Mouse (Mus musculus) testis, postnatal 14 days (tissue): ENCODE data around the gene Pga5.
A peak's percentile ranks its signal among the peaks of the same experiment; 100 is the strongest.

Source experiments
- DNase-seq: peaks from one replicate; pipeline ENCODE4 v3.0.0; 2021; ENCODE audit warnings: low spot score

Pga5 gene

DNA sequence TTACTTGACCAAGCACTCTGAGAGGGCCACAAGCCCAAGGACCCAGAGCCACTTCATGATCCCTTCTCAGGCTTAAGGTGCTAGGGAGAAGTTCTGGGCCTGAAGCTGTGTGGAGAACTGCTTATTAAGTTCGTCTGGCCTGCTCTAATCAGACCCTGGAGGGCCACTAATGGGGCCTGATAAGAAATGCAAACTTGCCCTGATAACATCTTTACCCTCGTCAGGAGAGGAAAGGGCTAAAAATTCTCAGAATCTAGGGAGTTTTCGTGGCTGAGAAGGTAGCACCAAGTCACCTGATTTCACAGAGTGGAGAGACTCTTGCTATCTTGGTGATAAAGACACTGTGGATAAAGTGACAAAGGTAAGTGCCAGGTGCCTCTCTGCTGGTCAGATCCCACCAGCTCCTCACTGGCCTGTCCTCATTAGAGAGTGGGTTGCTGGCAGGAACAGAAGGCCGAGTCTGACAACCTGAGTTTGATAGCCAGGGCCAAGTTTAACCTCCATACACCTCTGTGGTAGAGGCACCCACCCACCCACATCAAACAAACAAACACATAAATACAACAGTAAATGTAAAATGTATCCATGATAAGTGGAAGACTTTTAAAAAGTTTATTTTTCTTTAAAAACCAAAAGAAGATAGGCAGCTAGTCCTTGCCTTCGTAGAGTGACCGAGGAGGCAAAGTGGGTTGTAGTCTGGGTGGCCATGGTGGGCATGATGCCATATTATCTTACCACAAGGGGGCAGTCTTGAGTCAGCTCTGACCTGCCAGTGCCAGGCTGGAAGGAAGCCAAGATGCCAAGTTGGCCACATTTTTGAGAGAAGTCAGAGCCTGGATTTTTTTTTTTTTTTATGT lies at the start of gene Pga5:
Pga5 (minus strand) TSS at position 157 of the 857 bp plus-strand sequence.
- peak; percentile 61 for DNase-seq

DNA sequence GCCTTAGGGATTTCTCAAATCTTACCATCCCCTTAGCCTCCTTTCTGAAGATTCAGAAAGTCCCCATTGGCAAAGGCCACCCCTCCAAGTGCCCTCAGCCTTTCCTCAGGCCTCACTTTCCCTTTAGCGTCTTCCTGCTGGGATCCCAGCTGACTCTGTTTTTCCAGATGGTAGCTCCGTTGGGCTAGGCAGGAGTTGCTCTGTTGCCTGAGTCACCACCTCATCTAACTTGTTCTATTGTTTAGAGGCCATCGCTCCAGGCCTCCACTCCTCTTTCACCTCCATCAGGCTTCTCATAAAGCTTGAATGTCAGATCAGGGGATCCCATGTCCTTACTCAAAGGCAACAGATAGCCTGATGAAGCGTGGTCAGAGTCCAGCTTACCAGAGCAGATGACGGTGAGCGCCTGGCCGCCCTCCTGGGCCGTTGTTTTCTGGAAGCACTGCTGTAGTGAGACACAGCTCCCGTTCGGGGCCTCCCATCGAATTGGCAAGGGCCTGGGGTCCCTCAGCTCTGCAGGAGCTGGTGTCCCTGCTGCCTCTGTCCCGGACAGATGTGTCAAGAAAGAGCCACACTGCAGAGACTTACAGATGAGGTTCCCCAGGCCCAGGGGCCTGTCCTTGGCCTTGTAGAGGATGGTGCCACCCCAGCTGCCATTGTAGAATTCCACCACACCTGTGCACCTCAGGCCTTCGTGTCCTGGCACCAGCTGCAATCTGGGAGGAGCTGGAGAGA lies 46.9 kb upstream of the Pga5 start:
- no peak for DNase-seq

DNA sequence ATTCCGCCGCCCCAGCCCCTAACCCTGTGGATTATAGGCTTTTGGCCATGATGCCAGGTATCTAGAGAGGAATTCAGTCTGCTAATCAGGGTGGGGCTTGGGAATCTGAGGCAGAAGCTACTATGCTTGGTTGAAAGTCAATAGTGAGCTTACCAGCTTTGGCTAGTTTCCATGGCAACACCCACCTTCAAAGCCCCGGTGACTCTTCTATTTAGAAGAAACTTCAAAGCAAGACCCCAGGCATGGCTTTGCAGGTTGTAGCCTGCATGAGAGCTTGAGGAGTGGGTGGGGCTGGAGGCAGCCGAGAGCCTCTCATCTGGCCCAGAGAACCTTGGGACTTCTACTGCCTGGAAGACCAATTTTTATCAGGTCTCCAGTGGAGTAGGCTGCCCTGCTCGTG lies 45.8 kb upstream of the Pga5 start:
- DNase-seq: no peak

DNA sequence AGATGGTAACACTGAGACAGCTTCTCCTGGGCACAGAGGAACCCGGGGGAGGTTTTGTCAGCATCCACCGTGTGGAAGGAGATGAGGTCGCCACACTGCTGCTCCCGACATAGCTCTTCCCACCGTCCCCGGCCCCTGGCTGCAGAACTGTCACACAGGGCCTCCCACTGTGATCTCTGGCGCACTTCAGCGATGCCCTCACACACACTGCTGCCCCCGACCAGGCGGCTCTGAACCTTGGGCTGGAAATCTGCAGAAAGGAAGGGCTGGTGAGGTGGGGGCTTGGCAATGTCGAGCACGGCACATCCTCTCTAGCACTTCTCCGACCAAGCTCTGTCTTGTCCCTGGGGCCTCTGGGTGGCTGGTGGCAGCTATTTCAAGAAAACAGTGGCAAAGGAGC lies 45.2 kb upstream of the Pga5 start:
- no peak for DNase-seq

DNA sequence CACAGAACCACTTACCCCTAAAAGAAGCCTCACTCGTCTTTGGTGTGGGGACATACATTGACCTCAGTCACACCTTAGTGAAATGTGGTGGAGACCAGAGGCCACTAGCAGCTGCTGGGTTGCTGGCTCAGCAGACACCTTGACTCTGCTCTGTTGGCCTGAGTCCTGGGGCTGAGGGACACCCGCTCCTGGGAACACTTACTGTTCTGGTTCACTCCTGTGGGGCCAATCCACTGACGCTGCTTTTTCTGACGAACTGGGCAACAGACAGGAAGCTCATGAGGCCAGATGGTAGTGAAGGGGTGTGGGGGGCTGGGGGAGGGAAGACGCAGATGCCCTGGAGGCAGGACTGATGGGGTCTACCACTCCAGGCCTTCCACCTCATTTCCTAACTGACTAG lies 43.2 kb upstream of the Pga5 start:
- no peak for DNase-seq

DNA sequence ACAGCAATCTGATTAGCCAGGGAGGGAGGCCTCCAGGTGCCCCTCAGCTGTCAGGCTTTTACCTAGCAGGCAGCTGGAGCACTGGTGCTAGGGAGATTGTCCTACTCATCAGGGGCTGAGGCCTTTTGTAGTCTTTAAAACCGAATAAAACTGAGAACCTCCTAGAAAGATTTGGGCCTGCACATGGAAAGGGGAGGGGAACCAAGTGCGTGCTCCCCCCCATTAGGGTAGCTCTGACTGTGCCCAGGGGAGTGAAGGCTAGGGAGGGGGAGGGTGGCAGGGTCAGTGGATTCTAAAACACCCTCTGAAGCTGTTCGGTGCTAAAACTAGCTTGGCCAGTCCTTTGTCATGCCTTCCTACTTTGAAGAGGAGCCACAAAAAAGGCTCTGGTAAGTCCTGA lies 42.7 kb upstream of the Pga5 start:
- DNase-seq: no peak

DNA sequence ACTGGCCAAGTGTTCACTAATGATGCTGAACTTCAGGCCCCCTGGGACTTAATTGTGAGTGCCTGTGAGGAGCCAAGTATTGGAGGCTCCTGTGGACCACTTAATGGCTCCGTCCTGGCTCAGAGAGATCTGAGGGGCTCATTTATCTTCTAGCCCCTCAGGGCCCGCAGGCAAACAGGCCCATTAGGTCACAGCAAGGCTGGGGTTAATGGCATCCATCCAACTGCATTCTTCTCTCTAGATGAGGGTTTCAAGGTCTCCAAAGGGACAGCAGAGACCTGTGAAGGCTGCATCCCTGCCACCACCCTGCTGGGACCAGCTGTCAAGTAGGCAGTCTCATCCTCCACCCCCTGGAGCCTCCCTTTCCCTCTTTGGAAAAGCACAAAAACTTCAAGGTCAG lies 41.9 kb upstream of the Pga5 start:
- no peak for DNase-seq

DNA sequence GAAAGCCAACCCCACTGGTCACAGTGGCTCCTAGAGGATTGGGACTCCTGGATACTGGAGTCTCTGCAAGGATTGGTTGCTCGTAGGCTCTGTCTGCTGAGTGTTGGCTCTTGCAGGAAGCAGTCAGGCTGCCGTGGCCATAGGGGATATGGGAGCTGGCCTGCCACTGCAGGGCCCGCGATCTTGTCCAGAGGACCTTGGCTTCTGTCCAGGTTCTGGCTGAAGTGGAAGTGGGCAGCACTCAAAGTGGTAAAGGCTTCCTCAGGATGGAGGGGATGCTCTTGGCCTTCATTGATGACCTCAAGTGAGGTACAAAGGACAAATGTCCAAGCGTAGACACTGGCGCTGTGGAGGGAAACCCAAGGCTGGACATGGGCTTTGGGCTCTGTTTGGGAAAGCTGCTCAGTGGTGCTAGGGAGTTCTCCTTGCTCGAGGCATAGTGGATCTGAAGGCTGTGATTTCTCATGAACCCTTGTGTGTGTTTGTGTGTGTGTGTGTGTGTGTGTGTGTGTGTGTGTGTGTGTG lies 40.4 kb upstream of the Pga5 start:
- DNase-seq: no peak

DNA sequence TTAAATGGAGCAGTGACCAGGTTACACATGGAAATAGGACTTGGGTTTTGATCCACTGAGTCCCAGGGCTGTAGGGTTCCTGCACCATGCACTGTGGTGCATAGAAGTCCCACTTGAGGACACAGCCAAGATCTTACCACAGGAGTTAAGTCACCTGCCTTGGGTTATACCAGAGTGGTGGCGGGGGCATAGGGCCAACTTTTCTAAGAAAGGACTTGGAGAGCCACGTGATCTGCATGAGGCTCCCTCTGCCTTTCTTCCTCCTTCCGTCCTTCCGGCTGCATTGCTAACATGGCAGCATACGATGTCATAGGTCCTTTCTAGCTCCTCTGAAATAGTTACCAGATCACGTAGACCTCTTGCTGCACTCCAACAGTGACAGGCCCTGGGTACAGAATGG lies 37.6 kb upstream of the Pga5 start:
- DNase-seq: no peak

DNA sequence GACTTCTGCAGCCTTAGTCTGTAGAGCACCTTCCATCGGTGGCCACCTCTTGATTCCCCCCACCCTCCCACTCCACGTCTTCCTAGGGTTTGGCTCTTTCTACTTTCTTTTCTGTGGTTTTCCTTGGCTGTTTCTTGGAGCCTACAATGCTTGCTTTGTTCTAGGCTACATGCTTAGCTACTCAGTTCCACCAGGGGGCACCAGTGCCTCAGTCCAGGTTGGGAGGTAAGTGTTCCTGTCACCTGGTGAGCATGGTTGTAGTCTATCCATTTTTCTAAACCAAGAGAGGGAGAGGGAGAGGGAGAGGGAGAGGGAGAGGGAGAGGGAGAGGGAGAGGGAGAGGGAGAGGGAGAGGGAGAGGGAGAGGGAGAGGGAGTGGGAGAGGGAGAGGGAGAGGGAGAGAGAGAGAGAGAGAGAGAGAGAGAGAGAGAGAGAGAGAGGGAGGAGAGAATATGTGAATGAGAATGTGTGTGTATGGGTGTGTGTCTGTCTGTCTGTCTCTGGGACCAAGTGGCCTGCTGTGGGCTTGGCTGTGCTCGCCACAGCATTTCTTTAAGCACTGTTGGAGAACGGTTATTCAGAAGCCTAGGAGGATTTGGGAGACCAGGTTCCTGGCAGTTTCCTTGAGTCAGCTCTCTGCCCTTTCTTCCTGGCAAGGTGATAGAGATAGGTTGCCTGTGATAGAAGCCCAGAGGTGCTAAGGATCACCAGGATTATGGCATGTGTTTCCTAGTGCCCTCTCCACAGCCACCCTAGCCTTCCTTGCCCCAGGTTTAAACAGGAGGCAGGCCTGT lies 37.0 kb upstream of the Pga5 start:
- DNase-seq: no peak

DNA sequence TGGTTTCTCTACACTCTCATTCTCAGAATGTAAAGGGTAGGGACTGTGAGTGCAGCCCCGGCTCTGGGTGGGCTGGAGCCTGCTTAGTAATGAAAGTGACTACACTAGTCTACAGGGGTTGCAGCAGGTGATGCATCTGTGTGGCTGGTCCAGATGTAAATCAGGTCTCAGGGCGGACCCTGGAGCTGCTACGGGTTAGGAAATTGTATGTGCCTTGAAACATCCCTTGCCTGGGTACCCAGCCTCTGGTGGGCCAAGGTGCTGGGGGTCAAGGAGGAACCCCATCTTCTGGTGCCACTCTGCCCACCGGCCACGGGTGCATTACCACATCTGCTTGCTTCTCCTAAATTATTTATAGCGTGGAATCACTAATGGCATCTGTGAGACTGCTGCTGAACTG lies 36.3 kb upstream of the Pga5 start:
- no peak for DNase-seq

DNA sequence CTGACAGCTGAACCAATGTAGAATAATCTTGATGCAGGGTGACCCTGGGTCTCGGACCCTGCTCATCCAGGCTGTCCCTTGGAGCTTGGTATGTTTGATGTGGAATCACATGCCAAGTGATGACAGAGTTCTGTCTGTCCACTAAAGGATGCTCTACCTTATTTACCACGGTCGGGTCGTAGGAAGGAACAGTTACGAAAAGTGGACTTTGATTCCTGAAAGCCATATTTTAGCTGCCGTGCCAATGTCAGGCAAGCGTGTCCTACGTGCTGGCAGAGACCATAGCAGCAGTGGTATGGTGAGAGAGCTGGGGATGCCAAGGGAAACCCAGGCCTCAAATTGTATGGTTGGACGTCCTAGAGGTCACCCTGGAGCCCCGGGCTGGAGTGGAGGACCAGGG lies 35.7 kb upstream of the Pga5 start:
- DNase-seq: no peak

DNA sequence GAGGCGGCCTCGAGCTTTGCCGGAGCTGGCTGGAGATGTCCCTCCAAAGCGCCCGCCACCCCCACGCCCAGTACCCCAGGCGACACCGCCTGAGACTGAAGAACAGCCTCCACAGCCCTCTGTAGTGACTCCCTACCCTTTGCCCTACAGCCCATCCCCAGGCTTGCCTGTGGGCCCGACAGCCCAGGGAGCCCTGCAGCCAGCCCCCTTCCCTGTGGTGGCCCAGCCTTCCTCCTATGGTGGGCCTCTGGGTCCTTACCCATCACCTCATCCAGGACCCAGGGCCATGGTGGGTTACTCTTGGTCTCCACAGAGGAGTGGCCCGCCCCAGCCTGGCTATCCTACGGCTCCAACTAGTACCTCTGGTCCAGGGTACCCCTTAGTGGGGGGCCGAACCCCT lies 34.8 kb upstream of the Pga5 start:
- no peak for DNase-seq

DNA sequence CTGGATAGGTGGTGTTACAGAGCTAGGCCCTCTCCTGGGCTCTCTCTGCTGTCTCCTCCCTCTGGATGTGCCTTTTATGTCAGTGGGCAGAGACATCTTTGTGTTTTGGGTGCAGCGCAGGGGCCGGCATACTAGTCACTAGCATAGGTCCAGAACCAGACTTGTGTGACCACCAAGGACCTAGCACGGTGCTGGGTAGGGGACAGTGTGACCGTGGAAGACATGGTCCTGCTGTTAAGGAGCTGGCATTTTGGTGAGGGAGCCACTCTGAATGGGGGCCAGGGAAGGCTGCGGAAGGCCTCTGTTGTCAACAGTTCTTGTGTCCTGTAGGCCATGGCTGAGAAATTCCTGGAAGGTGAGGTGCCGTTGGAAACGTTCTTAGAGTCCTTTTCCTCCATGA lies 34.3 kb upstream of the Pga5 start:
- DNase-seq: no peak

DNA sequence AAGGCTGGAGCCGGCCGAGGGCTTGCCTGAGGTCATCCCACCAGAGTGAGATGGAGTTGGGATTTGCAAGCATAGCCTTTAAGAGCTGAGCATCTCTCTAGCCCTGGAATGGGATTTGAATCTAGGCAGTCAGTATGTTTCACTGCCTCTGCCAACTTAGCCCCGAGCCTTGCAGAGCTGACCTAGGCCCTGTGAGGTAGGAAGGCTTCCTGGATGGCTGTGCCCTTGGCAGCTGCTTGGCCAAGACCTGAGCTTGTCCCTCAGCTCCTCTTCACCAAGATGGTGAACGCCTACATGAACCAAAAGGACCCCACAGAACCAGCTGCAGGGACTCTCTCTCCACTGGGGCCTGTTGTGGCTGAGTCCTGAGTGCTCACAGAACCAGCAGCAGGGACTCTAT lies 32.9 kb upstream of the Pga5 start:
- DNase-seq: no peak

DNA sequence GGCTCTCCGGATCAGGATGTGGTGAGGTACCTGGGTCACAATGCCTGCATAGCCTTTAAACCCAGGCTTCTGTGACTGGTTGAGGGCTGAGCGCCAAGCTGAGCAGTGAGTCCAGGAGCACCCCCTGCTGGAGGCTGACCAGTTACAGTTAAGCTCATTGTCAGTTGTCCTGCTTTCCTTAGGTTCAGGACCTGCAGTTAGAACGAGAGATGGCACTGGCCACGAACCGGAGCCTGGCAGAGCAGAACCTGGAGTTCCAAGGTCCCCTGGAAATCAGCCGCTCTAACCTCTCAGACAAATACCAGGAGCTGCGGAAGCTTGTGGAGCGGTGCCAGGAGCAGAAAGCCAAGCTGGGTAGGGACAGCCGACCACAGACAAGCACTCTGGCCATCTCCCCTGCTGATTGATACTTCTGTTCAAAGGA lies 32.2 kb upstream of the Pga5 start:
- DNase-seq: no peak

DNA sequence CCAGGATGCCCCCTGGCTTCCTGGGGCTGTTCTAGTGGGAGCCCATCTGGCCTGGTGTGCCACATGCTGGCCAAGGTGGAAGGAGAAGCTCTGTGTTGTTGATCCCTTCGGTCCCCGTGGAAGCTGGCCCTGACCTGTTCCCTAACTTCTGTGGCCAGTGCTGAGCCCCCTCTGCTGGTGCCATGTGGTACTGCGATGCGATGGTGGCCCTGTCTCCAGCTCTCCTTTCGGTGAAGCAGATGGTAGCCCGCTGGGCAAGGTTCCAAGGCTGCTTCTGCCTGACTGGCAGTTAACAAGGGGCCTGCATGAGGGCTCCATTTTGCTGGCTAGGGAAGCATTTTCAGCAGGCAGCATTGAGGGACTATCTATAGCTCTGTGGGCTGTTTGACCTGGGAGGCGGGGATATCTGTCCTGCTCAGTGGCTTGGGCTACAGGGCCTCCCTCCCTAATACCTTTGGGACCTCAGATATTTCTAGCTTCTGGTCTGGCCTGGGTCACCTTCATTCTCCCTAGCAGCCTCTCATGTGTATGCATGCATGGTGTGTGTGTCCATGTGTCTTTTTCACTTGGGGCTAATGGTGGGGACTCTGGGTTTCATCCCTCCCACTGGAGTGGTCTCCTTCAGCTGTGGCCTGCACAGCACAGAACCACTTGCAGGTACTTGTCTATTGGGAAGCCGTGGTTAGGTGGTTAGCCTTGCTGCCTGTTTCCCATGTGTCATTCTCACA lies 31.7 kb upstream of the Pga5 start:
- peak; percentile 80 for DNase-seq

DNA sequence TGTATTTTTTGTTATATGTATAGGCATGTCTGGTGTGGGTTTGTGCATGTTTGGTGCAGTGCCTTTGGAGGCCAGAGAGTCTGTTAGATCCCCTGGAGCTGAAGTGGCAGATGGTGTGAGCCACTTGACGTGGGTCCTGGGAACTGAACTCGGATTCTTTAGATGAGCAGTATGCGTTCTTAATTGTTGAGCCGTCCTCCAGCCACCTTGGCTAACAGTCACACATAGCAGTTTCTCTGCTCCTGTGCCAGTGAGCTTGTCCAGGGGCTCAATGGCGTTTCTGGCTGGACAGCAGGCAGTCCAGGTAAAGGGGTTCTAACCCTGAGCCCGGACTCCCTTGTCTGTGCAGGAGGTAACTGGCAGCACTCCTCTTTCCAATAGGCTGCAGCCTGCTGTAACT lies 31.0 kb upstream of the Pga5 start:
- no peak for DNase-seq

DNA sequence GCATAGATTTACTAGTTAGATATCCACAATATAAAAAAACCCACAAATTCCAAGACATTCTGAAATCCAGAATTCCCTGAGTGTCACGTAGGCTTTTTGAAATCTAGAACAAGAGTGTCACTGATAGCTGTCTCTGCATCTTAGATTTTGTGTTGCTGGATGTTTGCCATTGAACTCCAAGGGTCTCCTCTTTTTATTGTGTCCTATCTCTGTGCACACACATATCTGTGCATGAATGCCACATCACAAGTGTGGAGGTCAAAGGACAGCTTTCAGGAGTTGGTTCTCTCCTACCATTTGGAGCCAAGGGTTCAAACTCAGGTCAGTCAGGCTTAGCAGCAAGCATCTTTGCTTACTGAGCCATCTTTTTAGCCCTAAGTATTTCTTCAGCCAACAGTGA lies 30.0 kb upstream of the Pga5 start:
- no peak for DNase-seq

DNA sequence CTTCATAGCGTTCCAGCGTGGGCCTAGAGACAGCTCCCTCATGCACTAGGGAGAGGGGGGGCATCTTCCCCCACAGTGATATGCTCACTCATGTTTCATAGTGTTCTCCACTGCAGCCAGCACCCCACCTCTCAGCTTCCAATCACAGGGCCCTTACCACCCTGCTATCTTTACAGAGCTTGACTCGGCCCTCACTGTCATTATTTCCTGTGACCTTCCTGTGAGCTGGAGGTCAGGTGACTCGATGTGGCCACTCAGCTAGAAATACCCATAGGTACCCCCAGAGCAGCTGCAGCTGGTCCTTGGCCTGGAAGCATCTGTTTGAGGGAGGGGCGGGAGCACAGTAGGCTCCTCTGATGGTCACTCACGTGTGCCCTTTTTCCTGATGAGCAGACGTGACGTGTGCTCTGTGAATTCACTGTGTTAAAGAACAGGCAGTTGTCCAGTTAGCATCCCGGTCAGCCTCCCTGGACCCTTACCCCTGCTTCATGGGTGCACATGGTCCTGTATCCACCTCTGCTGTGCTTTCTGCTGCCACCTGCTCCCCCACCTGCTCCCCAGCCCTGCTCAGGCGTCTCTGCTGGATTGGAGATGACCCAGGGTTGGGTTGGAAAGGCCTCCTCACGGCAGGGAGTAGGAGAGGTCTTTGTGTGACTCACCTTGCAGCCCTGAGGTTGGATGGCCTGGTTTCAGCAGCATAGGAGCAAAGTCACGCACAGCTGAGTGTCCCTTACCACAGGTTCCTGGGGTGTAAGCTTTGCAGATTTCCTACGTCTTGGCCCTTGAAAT lies 29.4 kb upstream of the Pga5 start:
- DNase-seq: no peak

DNA sequence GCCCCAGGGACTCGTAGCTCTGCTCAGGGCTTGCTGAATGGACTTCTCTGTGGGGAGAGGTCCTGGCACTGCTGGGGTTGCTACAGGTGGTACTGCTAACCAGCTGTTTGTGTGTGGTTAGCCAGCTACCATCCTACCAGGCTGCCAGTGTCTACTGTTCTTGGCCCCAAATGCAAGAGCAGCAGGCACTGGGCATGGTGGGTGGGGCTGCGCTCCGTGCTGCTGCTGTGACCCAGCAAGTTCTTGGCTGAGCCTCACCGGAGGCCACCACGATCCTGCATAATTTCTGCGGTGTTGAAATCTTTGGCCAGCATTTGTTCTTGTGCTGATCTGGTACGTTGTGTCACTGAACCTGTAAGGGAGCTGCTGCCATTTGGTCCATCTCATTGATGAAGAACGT lies 25.6 kb upstream of the Pga5 start:
- no peak for DNase-seq
